Mouse (Mus musculus) kidney, embryonic 14.5 days (tissue): ENCODE data around the gene Elmo2. TPM values are rescaled to one million over a fixed set of nuclear protein-coding genes. Genes with fewer than 3 reads are reported as not detected.

Source experiments
- ATAC-seq: fragments of 200-750 bp; cut with Nextera tagmentation; 2 replicates; pipeline ENCODE4 v1.8.0; 2017; ENCODE audit warnings: moderate number of reproducible peaks, mild to moderate bottlenecking, moderate TSS enrichment, moderate library complexity; ENCODE audit not compliant: low FRiP score, low TSS enrichment
- H3K27ac ChIP-seq: fragments of 300-500 bp; sonication (generic); 2 replicates; pipeline ENCODE4 v1.5.1; 2014; ENCODE audit warnings: low read depth, mild to moderate bottlenecking, low read length, moderate library complexity, mixed read lengths
- H3K27me3 ChIP-seq: fragments of 300-500 bp; sonication (generic); 2 replicates; pipeline ENCODE4 v1.6.1; 2014; ENCODE audit warnings: mild to moderate bottlenecking, low read length; ENCODE audit not compliant: control insufficient read depth, insufficient read depth
- H3K36me3 ChIP-seq: fragments of 300-500 bp; sonication (generic); 2 replicates; pipeline ENCODE4 v1.6.1; 2014; ENCODE audit warnings: low read length, mixed read lengths; ENCODE audit not compliant: control insufficient read depth, insufficient read depth
- H3K4me1 ChIP-seq: fragments of 300-500 bp; sonication (generic); 2 replicates; pipeline ENCODE4 v1.6.1; 2014; ENCODE audit warnings: low read length, mixed read lengths; ENCODE audit not compliant: control insufficient read depth, insufficient read depth
- H3K4me2 ChIP-seq: fragments of 300-500 bp; sonication (generic); replicated peaks from 2 replicates; pipeline ENCODE4 v1.6.1; 2014; ENCODE audit warnings: low read depth, mild to moderate bottlenecking, low read length
- H3K4me3 ChIP-seq: fragments of 300-500 bp; sonication (generic); 2 replicates; pipeline ENCODE4 v1.5.1; 2014; ENCODE audit warnings: mild to moderate bottlenecking, low read length
- H3K9ac ChIP-seq: fragments of 300-500 bp; sonication (generic); 2 replicates; pipeline ENCODE4 v1.6.1; 2014; ENCODE audit warnings: low read depth, mild to moderate bottlenecking, low read length, moderate library complexity
- H3K9me3 ChIP-seq: fragments of 300-500 bp; sonication (generic); 2 replicates; pipeline ENCODE4 v1.6.1; 2016; ENCODE audit warnings: low read length; ENCODE audit not compliant: control insufficient read depth
- WGBS: fragments of 180-500 bp; shearing (Covaris S2); extraction: QIAGEN DNeasy Blood & Tissue Kit; methylation state at CpG from one replicate; pipeline ENCODE4 v1.1.7; 2014; 5-methylcytosine and 5-hydroxymethylcytosine counted together
- polyA plus RNA-seq: library from polyadenylated mRNA; unstranded; fragments of >200 nt; fragmentation: Nextera tagmentation; extraction: Ambion mirVana; gene quantifications from 2 replicates; pipeline ENCODE4 v1.2.1, GENCODE M21; 2014

The Elmo2 gene
- polyA plus RNA-seq, 1 experiment from 2014 or later: 84.1 TPM

DNA sequence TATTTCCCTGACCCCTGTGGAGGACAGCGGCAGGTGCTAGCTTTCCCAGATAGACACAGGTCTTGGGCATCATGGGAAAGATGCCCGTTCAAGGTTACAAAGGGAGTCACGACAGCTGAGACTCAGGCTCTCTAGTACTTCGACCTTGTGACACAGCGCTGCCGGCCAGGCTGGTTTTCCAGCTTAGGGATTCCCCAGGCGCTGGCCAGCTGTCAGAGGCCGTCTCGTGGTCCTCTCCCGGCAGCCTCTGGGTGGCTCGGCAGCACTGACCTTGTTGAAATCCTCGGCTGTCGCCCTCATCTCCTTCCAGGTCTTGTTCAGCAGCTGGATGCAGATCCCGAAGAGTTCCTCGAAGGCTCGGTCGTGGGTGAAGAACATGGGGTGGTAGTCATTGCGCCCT is 29.7 kb downstream of the Elmo2 start:
- Histone ChIP-seq H3K9me3 (no peaks in the 10 kb centered on the region), H3K4me3 (no peak overlapping the region), H3K4me2 (no peak overlapping the region), H3K4me1 (no peaks in the 10 kb centered on the region), H3K27ac (no peak overlapping the region), H3K9ac (no peak overlapping the region), H3K27me3 (no peaks in the 10 kb centered on the region), H3K36me3 (peaks cover 69% of the 10 kb centered on the region)
- ATAC-seq: no peak
- 89% methylated on average over 18 of the region's 18 CpGs for WGBS

DNA sequence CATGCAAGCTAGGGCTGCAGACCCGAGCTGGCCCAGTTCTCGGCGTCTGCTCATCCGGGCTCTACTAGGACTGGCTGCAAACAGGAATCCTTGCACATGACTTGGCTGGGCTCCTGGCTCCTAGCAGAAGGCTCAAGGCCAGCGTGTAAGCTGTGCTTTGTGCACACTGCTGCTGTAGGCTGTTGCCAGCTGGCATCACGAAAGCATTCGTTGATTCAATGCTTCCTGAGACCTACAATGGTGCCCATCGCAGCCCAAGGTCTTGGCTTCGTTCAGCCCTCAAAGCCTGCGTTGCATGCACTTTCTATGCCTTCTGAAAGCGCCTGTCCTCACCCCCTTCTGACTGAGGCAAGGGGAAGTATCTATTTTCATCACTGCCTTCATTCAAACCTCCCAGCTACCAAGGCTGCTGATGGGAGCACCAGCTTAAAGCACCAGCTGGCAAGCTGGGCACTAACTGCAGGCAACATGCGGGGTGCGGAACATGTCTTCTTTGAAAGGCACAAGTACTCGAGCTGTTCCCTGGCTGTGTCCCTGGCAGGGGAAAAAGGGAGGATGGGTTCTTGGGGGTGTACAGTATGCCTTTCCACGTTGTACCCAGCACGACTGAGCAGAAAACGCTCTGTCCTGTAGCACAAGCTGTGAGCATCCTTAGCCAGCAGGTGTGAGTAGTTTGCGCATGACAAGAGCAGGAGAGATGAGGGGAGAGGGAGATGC is 37.8 kb downstream of the Elmo2 start:
- Histone ChIP-seq H3K9ac (peak overlapping the region; percentile 18; the same call in 1 of the 2 replicates), H3K36me3 (peaks cover 30% of the 10 kb centered on the region), H3K27ac (no peak overlapping the region), H3K4me2 (peak overlapping the region; percentile 95), H3K4me1 (peaks cover 17% of the 10 kb centered on the region), H3K27me3 (no peaks in the 10 kb centered on the region), H3K4me3 (peak overlapping the region; percentile 73; the same call in 1 of the 2 replicates), H3K9me3 (no peaks in the 10 kb centered on the region)
- ATAC-seq: peak; percentile 40; the same call in 1 of the 2 replicates
- 69% methylated on average over 18 of the region's 18 CpGs for WGBS

- H3K27ac ChIP-seq: peak within 1 kb of the TSS; percentile 6
- peak within 1 kb of the TSS; percentile 73 for H3K4me3 ChIP-seq
- no peaks in the 10 kb centered on the region for H3K9me3 ChIP-seq
- H3K36me3 ChIP-seq: peaks cover 31% of the 10 kb centered on the region
- WGBS: under 1% methylated on average over 49 of the region's 49 CpGs
- no peaks in the 10 kb centered on the region for H3K27me3 ChIP-seq
- H3K4me2 ChIP-seq: peak within 1 kb of the TSS; percentile 95
- peaks cover 17% of the 10 kb centered on the region for H3K4me1 ChIP-seq
- ATAC-seq: peak; percentile 88
- peak within 1 kb of the TSS; percentile 65 for H3K9ac ChIP-seq
Measured at GRCm38 (mm10) chr2:165287202-165287984, 38.9 kb downstream of the Elmo2 start, which contains the start of gene Slc35c2. TSS of gene Slc35c2 (minus strand) at chr2:165287869.

- H3K4me1 ChIP-seq: peaks cover 17% of the 10 kb centered on the region
- peak overlapping the region; percentile 95 for H3K4me2 ChIP-seq
- ATAC-seq: no peak
- H3K9ac ChIP-seq: peak overlapping the region; percentile 65
- H3K27ac ChIP-seq: no peak overlapping the region
- peaks cover 23% of the 10 kb centered on the region for H3K36me3 ChIP-seq
- H3K27me3 ChIP-seq: no peaks in the 10 kb centered on the region
- 63% methylated on average over 18 of the region's 18 CpGs for WGBS
- peak overlapping the region; percentile 73 for H3K4me3 ChIP-seq
- no peaks in the 10 kb centered on the region for H3K9me3 ChIP-seq
Measured at GRCm38 (mm10) chr2:165286361-165287201, 39.7 kb downstream of the Elmo2 start.

DNA sequence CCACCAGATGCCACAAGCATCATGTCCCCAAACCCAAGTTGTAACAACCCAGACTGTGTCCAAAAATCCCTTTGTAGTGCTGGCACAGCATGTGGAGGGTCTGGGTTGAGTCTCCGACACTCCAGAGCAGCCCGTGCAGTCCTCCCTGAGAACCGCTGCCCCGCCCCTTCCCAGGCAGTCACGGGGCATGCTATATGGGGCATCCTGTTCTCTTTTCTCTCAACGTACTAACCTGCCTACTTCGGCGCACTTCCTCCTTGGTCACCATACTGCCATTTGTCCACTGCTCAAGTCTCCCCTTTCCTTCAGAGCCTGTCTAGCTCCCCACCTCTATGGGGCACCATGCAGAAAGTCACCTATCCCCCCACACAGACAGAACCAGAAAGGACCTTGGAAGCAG is 40.7 kb downstream of the Elmo2 start:
- Histone ChIP-seq H3K9me3 (no peaks in the 10 kb centered on the region), H3K27ac (no peak overlapping the region), H3K4me3 (no peak overlapping the region), H3K4me1 (peaks cover 17% of the 10 kb centered on the region), H3K36me3 (peaks cover 23% of the 10 kb centered on the region), H3K9ac (no peak overlapping the region), H3K4me2 (no peak overlapping the region), H3K27me3 (no peaks in the 10 kb centered on the region)
- WGBS: 83% methylated on average over 8 of the region's 8 CpGs
- no peak for ATAC-seq

GRCm38 (mm10) chr2:165285034-165285433 is 41.2 kb downstream of the Elmo2 start:
- Histone ChIP-seq H3K4me1 (peaks cover 17% of the 10 kb centered on the region), H3K9me3 (no peaks in the 10 kb centered on the region), H3K27me3 (no peaks in the 10 kb centered on the region), H3K4me2 (no peak overlapping the region), H3K36me3 (peaks cover 25% of the 10 kb centered on the region), H3K4me3 (no peak overlapping the region), H3K27ac (no peak overlapping the region), H3K9ac (no peak overlapping the region)
- ATAC-seq: no peak
- WGBS: 76% methylated on average over 3 of the region's 3 CpGs

DNA sequence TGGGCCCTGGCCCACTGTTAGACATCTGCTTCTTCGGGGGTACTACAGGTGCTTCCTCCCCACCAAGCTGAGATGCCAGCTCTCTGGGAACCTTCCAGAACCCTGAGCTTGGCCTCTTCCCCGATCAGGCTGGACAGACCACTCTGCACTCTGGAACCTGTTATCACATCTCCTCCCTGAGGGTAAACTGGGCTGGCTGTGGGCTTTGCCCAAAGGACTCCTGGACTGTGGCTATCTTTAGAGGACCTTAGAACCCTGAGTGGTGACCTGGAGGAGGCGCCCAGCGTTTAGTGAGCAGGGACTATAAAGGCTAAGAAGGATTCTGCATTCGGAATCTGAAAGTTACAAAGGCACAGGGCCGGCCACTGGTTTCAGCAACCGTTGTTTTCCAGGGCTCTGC is 41.9 kb downstream of the Elmo2 start:
- H3K27me3 ChIP-seq: no peaks in the 10 kb centered on the region
- no peak overlapping the region for H3K27ac ChIP-seq
- peaks cover 17% of the 10 kb centered on the region for H3K4me1 ChIP-seq
- no peak overlapping the region for H3K4me3 ChIP-seq
- no peak for ATAC-seq
- H3K36me3 ChIP-seq: peaks cover 19% of the 10 kb centered on the region
- no peak overlapping the region for H3K4me2 ChIP-seq
- WGBS: 89% methylated on average over 7 of the region's 7 CpGs
- no peaks in the 10 kb centered on the region for H3K9me3 ChIP-seq
- no peak overlapping the region for H3K9ac ChIP-seq

DNA sequence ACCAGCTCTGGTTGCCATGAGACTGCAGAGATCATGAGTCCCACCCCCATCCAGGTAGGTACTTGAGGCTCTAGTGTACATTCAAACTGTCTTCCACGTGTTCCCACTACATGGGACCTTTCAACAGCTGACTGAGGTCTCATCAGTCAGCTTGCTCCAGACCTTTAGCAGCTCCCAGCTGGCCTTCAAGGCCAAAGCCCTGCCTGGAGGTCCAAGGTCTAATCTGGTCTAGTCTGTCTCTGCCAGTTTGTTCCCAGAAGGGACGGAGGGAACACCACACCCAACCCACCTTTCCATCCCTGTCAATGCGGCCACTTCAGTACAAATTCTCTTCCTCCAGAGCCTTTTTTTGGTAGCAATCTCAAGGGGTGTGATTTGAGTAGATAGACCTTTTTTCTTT is 42.6 kb downstream of the Elmo2 start:
- 90% methylated on average over 3 of the region's 3 CpGs for whole genome bisulfite sequencing
- peaks cover 18% of the 10 kb centered on the region for H3K36me3 ChIP-seq
- H3K4me2 ChIP-seq: no peak overlapping the region
- peaks cover 16% of the 10 kb centered on the region for H3K4me1 ChIP-seq
- H3K9me3 ChIP-seq: no peaks in the 10 kb centered on the region
- no peak for ATAC-seq
- H3K4me3 ChIP-seq: no peak overlapping the region
- H3K27me3 ChIP-seq: no peaks in the 10 kb centered on the region
- no peak overlapping the region for H3K9ac ChIP-seq
- H3K27ac ChIP-seq: no peak overlapping the region
